Mouse (Mus musculus) ES-Bruce4 (cell line): Measurements from ENCODE around the gene Fbxo46. TPM values are rescaled to one million over a fixed set of nuclear protein-coding genes. Genes with fewer than 3 reads are reported as not detected.
A peak's percentile ranks its signal among the peaks of the same experiment; 100 is the strongest.

Experiments used
- H3K27ac ChIP-seq: 2 replicates; pipeline ENCODE4 v1.5.1; 2012; ENCODE audit warnings: low read length, inconsistent platforms; ENCODE audit not compliant: insufficient read depth
- H3K27me3 ChIP-seq: 2 replicates; pipeline ENCODE4 v1.6.1; 2012; ENCODE audit warnings: mild to moderate bottlenecking, low read length, inconsistent platforms; ENCODE audit not compliant: control insufficient read depth, poor library complexity, insufficient read depth, severe bottlenecking
- H3K36me3 ChIP-seq: 2 replicates; pipeline ENCODE4 v1.6.1; 2012; ENCODE audit warnings: inconsistent platforms, mild to moderate bottlenecking, low read length, moderate library complexity; ENCODE audit not compliant: control insufficient read depth, poor library complexity, insufficient read depth, severe bottlenecking
- H3K4me1 ChIP-seq: one replicate; pipeline ENCODE4 v1.8.1; 2011; ENCODE audit warnings: low read length; ENCODE audit not compliant: control insufficient read depth, insufficient read depth
- H3K4me3 ChIP-seq: 2 replicates; pipeline ENCODE4 v1.5.1; 2011; ENCODE audit warnings: low read depth, mild to moderate bottlenecking, low read length
- H3K9ac ChIP-seq: 2 replicates; pipeline ENCODE4 v1.6.1; 2012; ENCODE audit warnings: low read depth, mild to moderate bottlenecking, inconsistent platforms; ENCODE audit not compliant: poor library complexity, severe bottlenecking
- H3K9me3 ChIP-seq: replicated peaks from 2 replicates; pipeline ENCODE4 v1.6.1; 2012; ENCODE audit warnings: mild to moderate bottlenecking, low read length, inconsistent platforms; ENCODE audit not compliant: control insufficient read depth, poor library complexity, insufficient read depth, severe bottlenecking
- CTCF ChIP-seq: IDR thresholded peaks from one replicate; pipeline ENCODE4 v1.8.1; 2011; ENCODE audit warnings: low read depth, low read length
- EP300 ChIP-seq: IDR thresholded peaks from 2 replicates; pipeline ENCODE4 v1.6.1; 2011; ENCODE audit warnings: low read depth, low read length; ENCODE audit not compliant: insufficient read depth
- POLR2A ChIP-seq: IDR thresholded peaks from one replicate; pipeline ENCODE4 v1.8.1; 2011; ENCODE audit warnings: low read length; ENCODE audit not compliant: insufficient read depth
- polyA plus RNA-seq: library from polyadenylated mRNA; stranded (reverse); fragments of >200 nt; gene quantifications from 2 replicates; pipeline ENCODE4 v1.2.4, GENCODE M21; 2011; ENCODE audit warnings: low read depth; ENCODE audit not compliant: missing spikeins, insufficient read depth, insufficient read length

Gene Fbxo46
- polyA plus RNA-seq, 1 experiment: 4.1 TPM

DNA sequence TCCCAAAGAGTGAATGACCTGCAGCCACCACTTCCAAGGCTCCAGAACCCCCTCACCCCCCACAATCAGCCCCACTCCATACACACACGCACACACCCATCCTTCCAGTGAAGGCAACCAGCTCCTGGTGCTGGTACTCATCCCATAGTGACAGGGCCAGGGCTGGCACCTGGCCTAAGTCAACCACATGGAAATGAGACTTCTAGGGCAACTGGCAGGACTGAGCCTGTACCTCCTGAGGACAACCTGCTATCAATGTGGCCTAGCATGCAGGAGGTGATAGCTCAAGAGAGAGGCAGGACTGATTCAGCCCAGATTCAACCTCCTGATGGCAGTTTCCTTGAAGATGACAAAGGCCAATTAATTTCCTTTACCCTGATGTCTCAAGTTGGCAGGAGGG lies 19.4 kb upstream of the Fbxo46 start:
- Histone ChIP-seq H3K27ac (no peak overlapping the region), H3K27me3 (no peaks in the 10 kb centered on the region), H3K4me3 (no peak overlapping the region), H3K9ac (no peak overlapping the region), H3K36me3 (no peaks in the 10 kb centered on the region), H3K4me1 (no peaks in the 10 kb centered on the region), H3K9me3 (no peaks in the 10 kb centered on the region)
- TF ChIP-seq POLR2A (no peak), CTCF (no peak), EP300 (no peak)

DNA sequence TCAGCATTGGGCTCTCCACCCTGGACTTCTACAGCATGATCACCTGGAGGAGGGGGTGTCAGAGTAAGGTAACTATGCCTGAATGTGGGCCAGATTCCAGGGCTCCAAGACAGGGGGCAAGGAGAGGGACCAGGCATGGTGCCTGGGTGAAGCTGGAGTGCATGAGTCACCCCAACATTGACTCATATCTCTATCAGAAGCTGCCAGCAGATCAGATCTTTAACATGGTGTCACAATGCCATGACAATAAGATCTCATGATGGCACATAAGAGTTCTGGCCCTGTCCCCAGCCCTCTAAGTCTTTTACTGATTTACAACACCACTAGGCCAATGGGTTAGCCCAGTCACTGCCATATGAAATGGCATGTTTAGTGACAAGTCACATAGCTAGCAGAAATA lies 15.9 kb upstream of the Fbxo46 start:
- no peak overlapping the region for H3K9ac ChIP-seq
- H3K36me3 ChIP-seq: no peaks in the 10 kb centered on the region
- TF ChIP-seq POLR2A (no peak), CTCF (no peak), EP300 (no peak)
- no peaks in the 10 kb centered on the region for H3K27me3 ChIP-seq
- no peaks in the 10 kb centered on the region for H3K4me1 ChIP-seq
- H3K27ac ChIP-seq: no peak overlapping the region
- H3K4me3 ChIP-seq: no peak overlapping the region
- H3K9me3 ChIP-seq: no peaks in the 10 kb centered on the region

DNA sequence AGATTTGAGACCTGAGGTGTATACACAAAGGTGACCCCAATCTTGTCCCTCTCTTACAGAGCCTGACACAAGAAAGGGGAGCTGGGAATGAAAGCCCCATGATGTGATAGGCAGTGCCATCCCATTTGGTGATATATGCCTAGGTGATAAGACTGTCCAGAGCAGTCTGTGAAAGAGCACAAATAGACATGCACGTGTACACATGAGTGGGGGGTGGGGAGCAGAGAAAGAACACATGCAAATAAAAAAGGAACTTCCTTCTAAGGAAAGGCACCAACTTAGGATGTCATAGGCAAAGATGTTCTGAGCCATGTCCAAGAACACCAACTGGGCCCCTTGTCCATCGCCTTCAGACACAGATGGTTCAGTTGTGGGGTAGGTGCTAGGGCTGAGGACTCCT lies 15.2 kb upstream of the Fbxo46 start:
- Histone ChIP-seq H3K36me3 (no peaks in the 10 kb centered on the region), H3K27ac (no peak overlapping the region), H3K9ac (no peak overlapping the region), H3K27me3 (no peaks in the 10 kb centered on the region), H3K9me3 (no peaks in the 10 kb centered on the region), H3K4me1 (no peaks in the 10 kb centered on the region), H3K4me3 (no peak overlapping the region)
- TF ChIP-seq CTCF (no peak), POLR2A (no peak), EP300 (no peak)

DNA sequence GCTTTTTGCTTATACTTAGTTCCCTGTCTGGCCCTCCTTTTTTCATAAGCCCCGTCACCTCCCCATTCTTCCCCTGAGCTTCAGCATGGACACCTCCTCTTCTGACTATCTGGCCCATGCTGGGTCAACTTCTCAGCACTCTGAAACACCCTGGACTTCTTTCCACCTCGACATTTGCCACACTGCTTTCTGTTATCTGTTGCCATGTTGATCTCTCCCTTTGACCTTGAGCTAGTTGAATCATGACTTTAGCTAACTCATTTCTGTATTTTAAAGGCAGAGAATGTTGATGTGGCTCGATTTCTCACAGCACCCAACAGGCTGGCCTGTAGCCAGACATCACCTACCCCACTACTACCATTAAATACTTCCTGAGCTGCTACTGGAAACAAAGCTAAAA lies 12.2 kb upstream of the Fbxo46 start:
- no peaks in the 10 kb centered on the region for H3K27me3 ChIP-seq
- H3K4me1 ChIP-seq: no peaks in the 10 kb centered on the region
- no peaks in the 10 kb centered on the region for H3K9me3 ChIP-seq
- no peaks in the 10 kb centered on the region for H3K36me3 ChIP-seq
- H3K4me3 ChIP-seq: no peak overlapping the region
- TF ChIP-seq CTCF (no peak), POLR2A (no peak), EP300 (no peak)
- H3K27ac ChIP-seq: no peak overlapping the region
- no peak overlapping the region for H3K9ac ChIP-seq

DNA sequence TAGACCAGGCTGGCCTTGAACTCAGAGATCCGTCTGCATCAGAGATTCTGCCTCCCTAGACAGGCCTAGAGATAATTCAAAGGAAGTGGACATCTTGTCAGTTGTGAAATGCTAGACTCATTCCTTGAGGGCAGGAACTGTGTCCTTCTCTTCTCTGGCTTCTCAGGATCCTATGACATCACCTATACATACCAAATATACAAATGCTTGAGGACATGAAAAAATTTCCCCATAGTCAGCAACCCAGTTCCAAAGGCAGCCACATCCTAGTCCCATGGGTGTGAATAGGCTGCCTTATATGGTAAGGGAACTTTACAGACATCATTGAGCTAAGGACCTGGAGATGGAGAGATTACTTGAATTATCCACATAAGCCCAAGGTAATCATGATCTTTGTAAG lies 10.1 kb upstream of the Fbxo46 start:
- H3K4me3 ChIP-seq: no peak overlapping the region
- H3K27ac ChIP-seq: no peak overlapping the region
- no peak for TF ChIP-seq POLR2A
- no peak for TF ChIP-seq CTCF
- no peak for TF ChIP-seq EP300
- no peak overlapping the region for H3K9ac ChIP-seq
- H3K27me3 ChIP-seq: no peaks in the 10 kb centered on the region
- no peaks in the 10 kb centered on the region for H3K4me1 ChIP-seq
- H3K9me3 ChIP-seq: no peaks in the 10 kb centered on the region
- no peaks in the 10 kb centered on the region for H3K36me3 ChIP-seq

DNA sequence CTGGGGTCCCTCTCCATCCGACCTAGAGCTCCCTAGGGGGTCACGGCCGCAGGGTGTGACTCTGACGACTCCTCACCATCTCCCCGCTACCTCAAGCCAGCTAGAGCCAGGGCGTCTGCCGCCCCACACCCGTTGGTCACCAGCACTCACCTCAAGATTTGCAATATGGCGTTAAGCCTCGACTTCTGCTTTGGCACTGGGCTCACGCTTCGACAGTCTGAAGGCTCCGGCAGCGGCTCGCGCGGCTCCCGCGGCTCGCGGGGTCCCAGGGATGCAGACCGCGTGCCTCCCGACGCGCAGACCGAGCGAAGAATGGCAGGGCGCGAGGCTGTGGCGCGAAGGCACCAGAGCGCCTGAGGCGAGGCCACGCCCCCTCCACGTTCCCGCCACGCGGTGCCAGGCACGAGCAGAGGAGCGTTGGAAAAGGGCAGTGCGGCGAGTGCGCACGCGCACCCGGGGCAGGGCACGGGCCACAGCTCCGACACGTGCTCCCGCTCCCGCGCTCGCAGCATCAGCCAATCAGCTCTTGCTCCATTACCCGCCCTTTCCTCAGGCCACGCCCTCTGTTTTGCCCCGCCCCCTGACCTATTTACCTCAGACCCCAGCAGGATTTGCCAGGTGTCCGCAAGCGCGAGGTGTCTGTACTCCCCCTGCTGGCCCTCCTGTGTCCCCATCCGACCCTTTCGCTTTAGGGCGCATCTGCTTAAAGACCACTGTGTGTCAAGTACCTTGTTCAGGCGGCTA lies 1.5 kb upstream of the Fbxo46 start, which contains the start of gene Gm4969:
Gene Gm4969 (minus strand): TSS at position 341 of the 744 bp plus-strand sequence.
- Histone ChIP-seq H3K4me3 (no peak within 1 kb of the TSS), H3K27ac (no peak within 1 kb of the TSS), H3K27me3 (peaks cover 6% of the 10 kb centered on the region), H3K36me3 (no peaks in the 10 kb centered on the region), H3K9ac (no peak within 1 kb of the TSS), H3K9me3 (peaks cover 7% of the 10 kb centered on the region), H3K4me1 (no peaks in the 10 kb centered on the region)
- peak; percentile 75 for TF ChIP-seq CTCF
- TF ChIP-seq POLR2A: no peak
- TF ChIP-seq EP300: peak; percentile 61; the same call in 1 of the 2 replicates
